Mouse (Mus musculus) cerebellum, adult (tissue): Measurements from ENCODE around the gene Ppara.
A peak's percentile ranks its signal among the peaks of the same experiment; 100 is the strongest.

Experiments used
- ATAC-seq: cut with Nextera tagmentation; 2 replicates; pipeline ENCODE4 v1.9.2; 2017; ENCODE audit warnings: mild to moderate bottlenecking, moderate library complexity, mixed read lengths; ENCODE audit not compliant: insufficient number of reproducible peaks, low FRiP score, low TSS enrichment

Ppara gene

DNA sequence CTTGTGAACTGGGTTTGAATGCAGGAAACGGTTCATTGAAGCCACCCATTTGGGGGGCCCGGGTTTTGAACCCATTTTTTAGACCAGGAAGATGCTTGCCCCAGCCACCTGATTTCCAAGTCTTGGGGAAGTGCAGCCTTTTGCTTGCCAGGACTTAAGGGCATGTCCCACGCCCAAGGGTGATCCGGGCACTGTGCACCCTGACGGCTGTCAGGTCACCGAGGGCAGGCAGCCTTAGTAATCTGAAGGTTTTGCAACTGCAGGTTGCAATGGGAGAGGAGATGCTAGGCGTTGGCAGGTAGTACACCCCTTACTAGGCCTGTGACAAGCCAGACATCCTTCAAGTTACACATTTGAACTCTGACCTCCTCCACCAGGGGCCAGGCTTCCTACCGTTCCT lies 97.8 kb downstream of the Ppara start:
- ATAC-seq = no peak

DNA sequence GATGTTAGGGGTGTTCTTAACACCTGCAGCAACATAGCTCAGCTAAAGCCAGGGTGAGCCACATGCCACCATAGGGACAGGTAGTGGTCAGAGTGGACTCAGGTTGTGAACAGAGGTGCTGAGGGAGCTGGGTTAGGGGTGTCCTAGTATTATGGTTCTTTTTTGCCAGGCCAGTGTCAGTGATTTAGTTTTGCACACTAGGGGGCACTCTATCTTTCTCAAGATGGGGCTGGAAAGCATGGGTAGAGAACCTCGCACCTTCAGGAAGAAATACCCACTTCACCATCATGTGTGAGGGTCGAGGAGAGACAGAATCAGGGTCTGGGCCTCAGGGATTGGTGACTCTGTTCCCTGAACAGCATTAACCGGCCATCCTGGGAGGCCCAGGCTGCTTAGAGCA lies 100.6 kb downstream of the Ppara start:
- no peak for ATAC-seq

DNA sequence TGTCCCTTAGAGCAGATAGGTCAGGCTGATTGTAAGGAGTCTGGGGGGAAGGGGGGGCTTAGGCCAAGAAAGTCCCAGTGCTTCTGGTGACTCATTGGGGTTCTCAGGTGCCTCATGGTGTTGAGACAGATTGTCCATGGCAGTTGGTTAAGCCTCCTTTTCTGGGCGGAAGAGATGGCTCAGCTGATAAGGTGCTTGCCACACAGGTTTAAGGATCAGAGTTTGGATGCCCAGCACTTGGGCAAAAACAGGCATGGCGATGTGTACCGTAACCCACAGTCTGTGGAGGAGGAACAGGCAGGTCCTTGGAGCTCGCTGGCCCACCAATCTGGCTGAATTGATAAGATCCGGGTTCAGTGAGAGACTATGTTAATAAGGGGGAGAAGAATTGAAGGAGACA lies 102.1 kb downstream of the Ppara start:
- no peak for ATAC-seq

DNA sequence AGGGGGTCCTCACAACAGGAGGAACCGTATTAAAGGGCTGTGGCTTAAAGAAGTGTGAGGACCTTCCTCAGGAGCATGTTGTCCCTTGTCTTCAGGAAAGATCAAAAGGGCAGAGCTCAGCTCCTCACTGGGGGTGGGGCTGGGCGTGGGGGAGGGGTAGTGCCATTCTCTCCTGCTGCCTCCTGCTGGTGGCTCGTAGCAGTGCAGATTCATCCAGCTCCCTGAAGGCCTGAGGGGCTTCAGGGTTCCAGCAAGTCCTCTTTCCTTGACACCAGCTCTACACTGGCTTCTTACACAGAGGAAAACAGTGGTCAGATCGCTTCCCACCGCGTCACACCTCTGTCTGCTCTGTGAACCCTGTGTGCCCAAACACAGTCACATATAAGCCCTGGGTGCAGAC lies 106.2 kb downstream of the Ppara start:
- no peak for ATAC-seq

DNA sequence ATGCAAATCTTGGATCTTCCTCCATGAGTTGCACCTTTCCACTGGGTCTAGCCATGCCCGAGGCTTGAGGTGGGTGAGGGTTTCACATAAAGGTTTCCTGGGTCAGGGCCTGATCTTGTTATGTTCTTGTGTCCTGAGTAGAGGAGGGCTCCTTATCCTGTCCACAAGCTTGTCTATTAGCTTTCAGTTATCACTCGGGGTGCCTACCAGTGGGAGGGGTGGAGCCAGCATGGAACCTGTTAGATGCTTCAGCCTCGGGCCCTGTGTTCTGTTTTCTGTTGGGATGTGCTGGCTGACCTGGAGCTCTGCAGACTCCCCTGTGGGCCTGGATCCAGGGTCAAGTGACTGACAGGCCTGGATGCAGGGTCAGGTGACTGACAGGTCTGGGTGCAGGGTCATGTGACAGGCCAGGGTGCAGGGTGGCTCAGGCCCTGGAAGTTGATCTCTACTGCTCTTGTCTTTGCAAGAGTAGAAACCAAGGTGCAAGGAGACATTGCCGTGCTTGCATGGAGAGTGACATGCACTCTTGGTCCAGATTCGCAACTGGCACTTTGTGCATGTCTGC lies 107.1 kb downstream of the Ppara start:
- no peak for ATAC-seq

DNA sequence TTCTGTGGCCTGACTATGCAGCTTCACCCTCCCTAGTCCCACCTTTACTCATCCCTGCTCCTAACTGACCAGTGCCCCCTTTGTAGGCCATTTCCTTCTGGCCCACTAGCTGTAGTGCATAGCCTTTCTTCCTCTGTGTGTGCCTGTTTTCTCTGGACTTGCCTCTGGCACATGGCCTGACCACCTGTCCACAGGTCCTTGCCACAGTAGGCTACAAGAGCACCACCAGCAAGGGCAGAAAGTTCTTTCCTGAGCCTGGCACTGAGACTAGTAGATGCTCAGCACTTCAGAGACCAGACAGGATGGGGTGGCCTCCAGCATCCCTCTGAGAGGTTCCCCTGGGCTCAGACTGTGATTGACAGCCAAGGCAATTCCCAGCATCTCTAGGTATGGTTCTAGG lies 110.3 kb downstream of the Ppara start:
- ATAC-seq = 0 out of 2 replicates have a peak, but pooled peaks have one; percentile 26

DNA sequence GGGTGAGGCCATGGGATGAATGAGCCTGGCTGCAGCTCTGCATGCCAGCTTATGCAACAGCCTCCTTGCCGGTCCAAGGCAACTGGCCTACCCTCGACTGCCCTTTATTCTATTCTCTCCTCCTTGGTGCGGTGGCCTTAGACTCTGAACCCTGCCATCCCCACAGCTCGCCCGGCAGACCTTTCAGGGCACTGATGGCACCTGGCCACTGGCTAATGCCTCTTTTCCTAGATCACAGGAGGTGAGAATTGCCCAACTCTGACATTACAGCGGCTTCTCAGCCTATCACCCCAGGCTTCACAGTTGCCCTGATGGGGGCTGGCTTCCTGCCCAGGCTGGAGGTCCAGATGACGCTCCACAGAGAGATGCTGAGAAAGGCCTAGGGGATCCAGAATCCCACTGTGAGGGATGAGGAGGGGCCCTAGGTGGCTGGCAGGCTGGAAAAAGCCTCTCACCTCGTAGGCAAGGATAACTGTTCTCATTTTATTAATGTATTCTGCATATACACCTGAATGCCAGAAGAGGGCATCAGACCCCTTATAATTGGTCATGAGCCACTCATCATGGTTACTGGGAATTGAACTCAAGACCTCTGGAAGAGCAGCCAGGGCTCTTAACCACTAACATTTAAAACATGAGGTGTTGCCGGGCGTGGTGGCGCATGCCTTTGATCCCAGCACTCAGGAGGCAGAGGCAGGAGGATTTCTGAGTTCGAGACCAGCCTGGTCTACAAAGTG lies 117.0 kb downstream of the Ppara start:
- no peak for ATAC-seq
